Comparison of ENCODE assay signal across 8 mouse cellular contexts in the genomic region with DNA sequence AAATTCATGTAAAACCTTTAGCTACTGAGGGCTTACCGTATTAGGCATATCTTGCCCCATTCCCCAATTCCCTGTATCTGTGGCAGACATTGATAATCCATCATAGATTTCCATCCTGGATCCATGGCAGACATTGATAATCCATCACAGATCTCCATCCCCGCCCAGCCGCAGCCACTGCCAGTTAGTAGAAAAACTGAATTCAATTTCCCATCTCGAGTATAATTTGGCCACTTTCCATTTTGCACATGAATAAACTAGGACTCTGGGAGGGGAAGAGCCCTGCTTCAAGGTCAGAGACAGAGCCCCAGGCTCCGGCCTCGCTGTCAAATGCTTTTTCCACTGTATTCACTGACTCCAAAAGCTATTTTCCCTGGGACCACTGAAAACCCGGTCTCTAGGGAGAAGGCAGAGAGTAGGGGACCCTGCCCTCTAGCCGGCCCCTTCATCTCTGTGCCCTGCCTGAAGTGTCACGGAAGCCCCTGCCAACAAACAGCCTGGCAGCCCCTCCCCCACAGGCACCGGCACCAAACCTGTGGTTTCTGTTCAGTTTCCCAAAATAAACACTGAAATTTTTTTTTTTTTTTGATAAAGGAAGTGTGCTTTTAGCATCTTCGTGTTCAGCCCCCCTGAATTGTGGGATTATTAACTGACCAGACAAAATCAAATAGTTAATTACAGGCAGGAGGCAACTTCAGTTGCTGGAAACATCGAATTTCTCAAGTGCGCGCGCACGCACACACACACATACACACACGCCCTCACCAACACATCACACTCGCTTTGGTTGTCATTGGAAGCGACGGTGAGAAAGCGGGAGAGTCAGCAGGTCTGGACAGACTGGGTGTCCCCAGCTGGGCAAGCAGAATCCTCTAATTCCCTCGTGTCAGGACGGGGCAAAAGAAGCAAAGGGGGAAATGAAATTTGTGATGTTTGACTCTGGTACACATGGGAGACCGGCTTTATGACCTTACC. TPM values are rescaled to one million over a fixed set of nuclear protein-coding genes. Genes with fewer than 3 reads are reported as not detected.
DNase-seq lines count a peak whose midpoint lies in the region; ATAC-seq and TF ChIP-seq lines count a peak whose summit lies in the region.

No protein-coding gene starts in this region.

- no peak for TF ChIP-seq EP300 in liver, postnatal 0 days (IDR thresholded peaks at IDR 0.05; ENCODE audit: low read depth)

- no peak for TF ChIP-seq CTCF in liver, postnatal 0 days (IDR thresholded peaks at IDR 0.05; ENCODE audit: low read depth)

- no peaks in the 10 kb centered on the region for H3K36me3 ChIP-seq in kidney, embryonic 15.5 days
- no peaks in the 10 kb centered on the region for H3K36me3 ChIP-seq in hindbrain, embryonic 16.5 days (ENCODE audit: control insufficient read depth, insufficient read depth, low read length)
- no peaks in the 10 kb centered on the region for H3K36me3 ChIP-seq in stomach, embryonic 15.5 days
- no peaks in the 10 kb centered on the region for H3K36me3 ChIP-seq in liver, postnatal 0 days (replicated peaks; ENCODE audit: insufficient read depth, low read length)

- DNase-seq in kidney, postnatal 36 days, result no peak
- peak; percentile 22 for DNase-seq in adrenal gland, postnatal 25 days
- no peak for DNase-seq in layer of hippocampus, adult 9-11 months
- DNase-seq in right cerebral cortex, postnatal 4 days, result no peak
- DNase-seq in liver, postnatal 0 days, result no peak

- WGBS in kidney, embryonic 15.5 days, result 58% methylated on average over 24 of the region's 24 CpGs
- WGBS in hindbrain, embryonic 16.5 days, result 50% methylated on average over 24 of the region's 24 CpGs
- WGBS in stomach, embryonic 15.5 days, result 47% methylated on average over 24 of the region's 24 CpGs
- WGBS in liver, postnatal 0 days (ENCODE audit: insufficient replicate concordance), result 40% methylated on average over 24 of the region's 24 CpGs

- H3K27me3 ChIP-seq in kidney, embryonic 15.5 days, result no peaks in the 10 kb centered on the region
- no peaks in the 10 kb centered on the region for H3K27me3 ChIP-seq in hindbrain, embryonic 16.5 days (replicated peaks; ENCODE audit: control insufficient read depth, insufficient read depth, low read length)
- H3K27me3 ChIP-seq in stomach, embryonic 15.5 days (replicated peaks), result no peaks in the 10 kb centered on the region
- 0 out of 2 replicates have a peak, but pooled peaks cover 2% of the 10 kb centered on the region for H3K27me3 ChIP-seq in liver, postnatal 0 days (ENCODE audit: insufficient read depth, low read length)

- no peak for ATAC-seq in kidney, embryonic 15.5 days (replicated peaks; ENCODE audit: low FRiP score)
- no peak for ATAC-seq in hindbrain, embryonic 16.5 days
- no peak for ATAC-seq in stomach, embryonic 15.5 days (ENCODE audit: insufficient read depth, low FRiP score, low read depth)
- ATAC-seq in liver, postnatal 0 days, result no peak

- peak overlapping the region; percentile 18 for H3K4me3 ChIP-seq in kidney, embryonic 15.5 days (replicated peaks)
- H3K4me3 ChIP-seq in hindbrain, embryonic 16.5 days (ENCODE audit: low read length), result peak overlapping the region; percentile 26
- H3K4me3 ChIP-seq in stomach, embryonic 15.5 days (replicated peaks), result peak overlapping the region; percentile 12; the same call in 1 of the 2 replicates
- H3K4me3 ChIP-seq in liver, postnatal 0 days (ENCODE audit: low read depth, low read length), result no peak overlapping the region

- H3K27ac ChIP-seq in kidney, embryonic 15.5 days, result no peak overlapping the region
- peak overlapping the region; percentile 46; the same call in 1 of the 2 replicates for H3K27ac ChIP-seq in hindbrain, embryonic 16.5 days (ENCODE audit: low read depth, low read length)
- no peak overlapping the region for H3K27ac ChIP-seq in stomach, embryonic 15.5 days
- no peak overlapping the region for H3K27ac ChIP-seq in liver, postnatal 0 days (ENCODE audit: low read depth)

- peak overlapping the region; percentile 47 for H3K4me2 ChIP-seq in kidney, embryonic 15.5 days
- peak overlapping the region; percentile 43 for H3K4me2 ChIP-seq in hindbrain, embryonic 16.5 days (ENCODE audit: low read length)
- H3K4me2 ChIP-seq in stomach, embryonic 15.5 days, result peak overlapping the region; percentile 37
- no peak overlapping the region; the same call in none of the 2 replicates for H3K4me2 ChIP-seq in liver, postnatal 0 days (ENCODE audit: low read depth, low read length)

- H3K4me1 ChIP-seq in kidney, embryonic 15.5 days, result peaks cover 7% of the 10 kb centered on the region
- H3K4me1 ChIP-seq in hindbrain, embryonic 16.5 days (ENCODE audit: control insufficient read depth, insufficient read depth, low read depth, low read length), result no peaks in the 10 kb centered on the region
- no peaks in the 10 kb centered on the region for H3K4me1 ChIP-seq in stomach, embryonic 15.5 days
- no peaks in the 10 kb centered on the region for H3K4me1 ChIP-seq in liver, postnatal 0 days (ENCODE audit: insufficient read depth)

- H3K9me3 ChIP-seq in kidney, embryonic 15.5 days (replicated peaks), result no peaks in the 10 kb centered on the region
- H3K9me3 ChIP-seq in hindbrain, embryonic 16.5 days (ENCODE audit: control insufficient read depth, low read length), result no peaks in the 10 kb centered on the region
- H3K9me3 ChIP-seq in stomach, embryonic 15.5 days, result no peaks in the 10 kb centered on the region
- no peaks in the 10 kb centered on the region for H3K9me3 ChIP-seq in liver, postnatal 0 days (ENCODE audit: low read length)

- H3K9ac ChIP-seq in kidney, embryonic 15.5 days, result no peak overlapping the region
- H3K9ac ChIP-seq in hindbrain, embryonic 16.5 days (ENCODE audit: low read depth, low read length), result peak overlapping the region; percentile 40; the same call in 1 of the 2 replicates
- H3K9ac ChIP-seq in stomach, embryonic 15.5 days, result no peak overlapping the region
- no peak overlapping the region for H3K9ac ChIP-seq in liver, postnatal 0 days (replicated peaks)

RNA-seq across cellular contexts. Expression of a gene that starts 14.0 kb away (rescaled TPM):
- polyA plus RNA-seq in kidney, embryonic 15.5 days (2015; fragmentation: Nextera tagmentation; extraction: Ambion mirVana), result 21.1 and 22.0 TPM in 2 replicates
- total RNA-seq in adrenal gland, postnatal 25 days (2021), result 15.3 and 20.8 TPM in 2 replicates
- polyA plus RNA-seq in hindbrain, embryonic 16.5 days (2015; fragmentation: Nextera tagmentation; extraction: Ambion mirVana), result 23.0 and 44.5 TPM in 2 replicates
- 8.0 and 8.3 TPM in 2 replicates for polyA plus RNA-seq in stomach, embryonic 15.5 days (2015; fragmentation: Nextera tagmentation; extraction: Ambion mirVana)
- 0.15 and 0.26 TPM in 2 replicates for polyA plus RNA-seq in liver, postnatal 0 days (2015; fragmentation: Nextera tagmentation; extraction: Ambion mirVana)

RNA-seq across cellular contexts. Expression of a gene that starts 50.7 kb away (rescaled TPM):
- 0.61 and 1.2 TPM in 2 replicates for polyA plus RNA-seq in kidney, embryonic 15.5 days (2015; fragmentation: Nextera tagmentation; extraction: Ambion mirVana)
- total RNA-seq in adrenal gland, postnatal 25 days (2021), result not detected in 2 replicates
- not detected in 2 replicates for polyA plus RNA-seq in hindbrain, embryonic 16.5 days (2015; fragmentation: Nextera tagmentation; extraction: Ambion mirVana)
- 12.0 and 15.4 TPM in 2 replicates for polyA plus RNA-seq in stomach, embryonic 15.5 days (2015; fragmentation: Nextera tagmentation; extraction: Ambion mirVana)
- not detected in 2 replicates for polyA plus RNA-seq in liver, postnatal 0 days (2015; fragmentation: Nextera tagmentation; extraction: Ambion mirVana)
